Mouse (Mus musculus): ENCODE measurements at regions not wholly inside any gene's neighbourhood (a gene's known extent, or its start where the extent isn't known, plus 50 kb on each side); places are given as distances from the start of the nearest gene placed in this dataset.
A peak's percentile ranks its signal among the peaks of the same experiment; 100 is the strongest.

DNA sequence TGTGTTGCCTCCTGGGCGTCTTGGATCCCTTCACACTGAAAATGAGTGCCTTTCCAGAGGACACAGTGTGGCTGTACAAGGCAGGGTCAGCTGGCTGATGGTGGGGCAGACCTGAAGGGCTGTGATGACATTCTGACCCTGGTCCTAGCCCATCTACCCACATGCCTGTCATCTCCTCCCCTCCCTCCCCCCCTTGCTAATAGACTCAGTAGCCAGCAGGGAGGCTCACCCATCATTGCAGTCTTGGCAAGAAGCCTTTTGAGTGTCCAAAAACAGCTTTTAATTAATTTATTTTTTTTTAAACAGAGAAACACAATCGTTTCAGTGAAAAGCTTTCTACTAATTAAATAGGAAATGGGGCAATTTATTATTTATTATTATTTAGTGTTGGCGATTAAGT, 67.0 kb upstream of the Ssx2ip start:
- no peak for DNase-seq
- intact Hi-C loops (cut with DNase I; ENCODE audit: low total_unique reads), result no loop called here

DNA sequence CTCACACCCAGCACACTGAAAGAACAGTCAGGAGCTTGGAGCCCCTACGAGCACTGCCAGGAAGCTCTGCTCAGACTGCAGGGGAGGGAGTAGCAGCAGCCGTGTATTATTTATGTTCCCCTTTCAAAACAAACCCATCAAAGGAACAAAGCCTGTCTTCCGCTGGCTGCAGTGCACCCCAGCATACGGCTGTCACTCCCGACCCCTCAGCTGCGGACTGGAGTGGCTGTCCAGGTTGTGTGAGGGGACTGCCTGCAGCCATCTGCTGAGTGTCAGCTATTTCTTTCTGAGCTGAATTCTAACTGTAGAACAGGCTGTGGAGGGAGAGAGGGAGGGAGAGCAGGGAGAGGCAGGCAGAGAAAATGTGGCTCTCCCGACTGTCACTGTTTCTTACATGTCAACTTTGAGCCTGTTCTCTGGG, 66.6 kb upstream of the Ssx2ip start:
- intact Hi-C loops (cut with DNase I; ENCODE audit: low total_unique reads), result no loop called here
- DNase-seq, result no peak

DNA sequence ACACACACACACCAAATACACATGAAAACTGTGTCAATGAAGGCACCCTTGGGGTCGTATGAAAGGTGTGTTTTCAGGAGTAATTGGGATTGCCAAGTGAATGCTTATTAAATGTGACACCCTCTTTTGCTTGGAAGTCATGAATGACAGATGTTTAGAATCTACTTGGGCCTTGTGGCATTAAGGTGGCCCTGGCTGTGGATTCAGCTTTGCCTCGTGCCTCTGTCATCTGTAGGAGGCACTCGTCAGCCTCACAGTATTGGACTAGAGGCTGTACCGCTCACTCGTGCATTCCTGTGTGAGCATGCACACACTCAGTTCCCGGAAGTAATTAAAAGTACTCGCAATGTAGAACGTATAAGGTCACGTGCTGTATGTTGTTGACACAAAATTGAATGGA, 66.0 kb upstream of the Ssx2ip start:
- DNase-seq, result no peak
- intact Hi-C loops (cut with DNase I; ENCODE audit: low total_unique reads), result no loop called here

DNA sequence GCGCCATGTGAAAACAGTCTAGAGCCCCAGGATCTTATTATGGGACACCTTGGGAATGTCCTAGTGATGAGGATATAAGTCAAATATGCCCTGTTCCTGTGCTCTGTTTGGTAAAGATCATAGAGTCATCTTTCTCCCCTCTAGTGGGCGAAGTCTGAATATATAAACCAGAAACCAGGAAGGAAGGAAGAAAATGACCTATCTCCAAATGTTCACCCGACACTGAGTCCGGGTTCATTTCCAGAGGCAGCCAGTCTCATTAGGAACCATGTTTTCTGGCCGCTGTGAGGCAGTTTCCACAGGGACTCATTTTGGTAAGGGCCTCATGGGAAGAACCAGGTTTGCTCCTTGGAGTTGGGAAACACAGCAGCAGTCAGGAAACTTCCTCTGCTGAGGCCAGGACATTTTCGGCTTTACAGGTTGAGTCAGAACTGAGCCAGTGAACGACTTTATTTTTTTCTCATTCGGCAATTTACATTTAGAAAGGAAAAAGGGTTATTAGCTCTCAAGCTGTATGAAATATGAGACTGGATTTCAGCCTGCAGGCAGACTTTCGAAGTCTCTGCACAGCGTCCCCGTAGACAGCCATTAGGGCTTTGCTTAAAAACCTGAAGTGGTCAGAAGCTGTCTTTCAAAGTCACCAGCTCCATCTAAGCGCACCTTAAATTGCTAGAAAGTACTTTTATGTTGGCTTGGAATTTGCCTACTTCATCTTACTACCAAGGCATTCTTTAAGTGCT, 64.0 kb upstream of the Ssx2ip start:
- intact Hi-C loops (cut with DNase I; ENCODE audit: low total_unique reads), result loop anchor here (10.0 kb wide), 2 partner anchors 224 to 574 kb away; no protein-coding TSS in a partner anchor

DNA sequence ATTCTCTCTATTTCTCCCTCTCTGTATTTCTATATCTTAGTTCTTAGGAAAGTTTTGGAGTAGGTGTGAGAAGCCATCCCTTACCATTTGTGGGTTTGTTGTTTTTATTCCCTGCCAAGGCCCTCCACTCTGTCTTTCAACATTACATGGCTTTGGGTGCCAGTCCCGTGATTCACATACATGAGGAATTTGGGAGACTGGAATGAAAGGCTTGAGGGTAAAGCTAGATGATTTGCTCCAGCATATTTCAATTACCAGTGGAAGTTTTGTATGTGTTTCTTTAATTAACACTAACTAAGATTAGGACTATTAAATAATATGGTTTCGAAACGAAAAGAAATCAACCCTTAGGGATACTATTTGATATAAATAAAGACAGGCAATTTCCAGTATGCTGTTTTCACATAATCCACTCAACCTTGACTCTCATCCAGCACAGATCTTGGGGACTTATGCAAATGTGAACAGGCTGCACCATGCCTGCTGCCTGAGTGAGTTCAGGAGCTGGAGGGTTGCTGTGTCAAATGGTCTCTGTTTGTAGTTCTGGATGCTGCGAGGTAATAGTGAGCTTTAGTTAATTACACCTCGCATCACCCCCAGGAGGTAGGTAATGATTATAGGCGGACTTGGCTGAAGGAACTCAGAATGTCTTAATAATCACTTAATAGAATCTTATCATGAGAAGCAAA, 62.6 kb upstream of the Ssx2ip start:
- no peak for DNase-seq

More for the DNA sequence above, 64.0 kb upstream of the Ssx2ip start:
- DNase-seq, result no peak

DNA sequence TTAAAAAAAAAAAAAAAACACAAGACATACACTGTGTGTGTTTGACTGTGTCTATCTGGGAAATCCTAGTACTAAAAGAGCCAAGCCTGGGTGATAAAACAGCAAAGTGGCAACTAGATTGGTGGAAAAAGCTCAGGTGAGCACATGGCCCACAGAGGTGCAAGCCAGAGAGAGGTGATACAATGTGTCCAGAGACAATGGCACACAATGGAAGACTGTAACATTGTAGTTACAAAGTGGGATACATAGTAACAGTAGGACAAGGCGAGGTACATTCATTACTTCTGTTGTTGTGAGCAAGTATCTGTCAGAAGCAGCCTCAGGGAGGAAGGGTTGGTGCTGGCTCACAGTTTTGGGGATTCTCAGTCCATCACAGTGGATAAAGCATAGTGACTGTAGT, 61.7 kb upstream of the Ssx2ip start:
- DNase-seq, result no peak
- intact Hi-C loops (cut with DNase I; ENCODE audit: low total_unique reads), result loop anchor here (10.0 kb wide), 2 partner anchors 222 to 572 kb away; no protein-coding TSS in a partner anchor

More for the DNA sequence above, 62.6 kb upstream of the Ssx2ip start:
- intact Hi-C loops (cut with DNase I; ENCODE audit: low total_unique reads), result loop anchor here (10.0 kb wide), 2 partner anchors 223 to 573 kb away; no protein-coding TSS in a partner anchor

DNA sequence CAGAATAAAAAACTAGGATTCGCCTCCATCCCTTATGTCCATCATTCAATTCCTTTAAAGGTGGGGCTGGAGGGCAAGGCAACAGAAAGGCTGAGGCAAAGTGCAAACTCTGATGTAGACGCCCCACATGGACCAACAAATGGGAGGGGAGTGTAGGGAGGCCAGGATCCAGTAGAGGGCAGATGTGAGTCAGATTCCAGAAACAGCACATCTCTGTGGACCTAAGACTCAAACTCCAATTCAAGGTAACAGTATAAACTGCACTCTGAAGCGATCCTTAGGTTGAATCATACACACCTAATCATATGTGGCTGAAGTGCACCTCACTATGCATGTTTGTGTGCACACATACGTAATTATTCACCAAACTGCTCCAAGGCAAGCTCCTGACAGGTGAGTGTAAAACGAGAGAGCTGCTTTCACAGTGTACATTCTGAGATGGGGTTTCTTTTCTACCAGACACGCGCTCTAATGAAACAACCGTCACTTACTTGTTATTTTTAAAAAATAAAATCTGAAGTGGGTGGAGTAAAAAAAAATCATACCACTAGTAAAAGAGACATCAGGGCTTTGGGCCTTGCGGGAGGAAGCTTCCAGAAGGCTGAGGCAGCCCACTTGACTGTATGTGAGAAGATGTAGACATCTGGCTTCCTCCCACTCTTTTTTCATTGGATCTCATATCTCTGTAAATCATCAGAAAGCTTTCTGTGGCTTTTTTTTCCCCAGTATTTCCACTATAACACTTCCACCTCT, 60.6 kb upstream of the Ssx2ip start:
- intact Hi-C loops (cut with DNase I; ENCODE audit: low total_unique reads), result loop anchor here (10.0 kb wide), 2 partner anchors 221 to 571 kb away; no protein-coding TSS in a partner anchor
- peak; percentile 32 for DNase-seq

DNA sequence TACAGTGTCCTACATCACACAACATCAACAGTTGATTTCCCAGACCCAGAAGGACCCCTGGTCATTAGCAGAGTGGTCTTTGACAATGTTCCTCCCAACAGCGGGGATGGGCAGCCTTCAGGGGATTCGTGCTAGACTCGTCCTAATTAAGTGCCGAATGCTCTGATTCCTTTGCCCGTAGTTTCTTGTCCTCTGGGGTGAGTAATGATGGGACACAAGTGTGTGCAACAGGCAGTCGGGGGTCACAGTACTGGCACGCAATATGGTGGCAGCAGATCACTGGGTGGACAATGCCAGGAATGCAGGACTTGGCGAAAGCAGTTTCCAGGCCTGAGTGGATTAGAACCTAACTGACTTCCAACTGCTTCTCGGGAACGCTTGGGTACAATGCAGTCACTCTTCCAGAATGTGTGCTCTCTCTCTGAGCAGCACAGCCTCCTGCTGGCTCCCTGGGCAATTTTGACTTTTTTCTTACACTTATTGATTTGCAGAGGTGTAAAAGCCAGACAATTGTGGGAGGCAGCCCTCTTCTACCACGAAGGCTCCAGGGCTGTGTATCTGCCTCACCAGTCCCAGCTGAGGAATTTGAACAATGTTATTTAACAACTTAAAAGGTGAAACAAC, 59.9 kb upstream of the Ssx2ip start:
- intact Hi-C loops (cut with DNase I; ENCODE audit: low total_unique reads), result loop anchor here (10.0 kb wide), 2 partner anchors 220 to 570 kb away; no protein-coding TSS in a partner anchor
- no peak for DNase-seq

DNA sequence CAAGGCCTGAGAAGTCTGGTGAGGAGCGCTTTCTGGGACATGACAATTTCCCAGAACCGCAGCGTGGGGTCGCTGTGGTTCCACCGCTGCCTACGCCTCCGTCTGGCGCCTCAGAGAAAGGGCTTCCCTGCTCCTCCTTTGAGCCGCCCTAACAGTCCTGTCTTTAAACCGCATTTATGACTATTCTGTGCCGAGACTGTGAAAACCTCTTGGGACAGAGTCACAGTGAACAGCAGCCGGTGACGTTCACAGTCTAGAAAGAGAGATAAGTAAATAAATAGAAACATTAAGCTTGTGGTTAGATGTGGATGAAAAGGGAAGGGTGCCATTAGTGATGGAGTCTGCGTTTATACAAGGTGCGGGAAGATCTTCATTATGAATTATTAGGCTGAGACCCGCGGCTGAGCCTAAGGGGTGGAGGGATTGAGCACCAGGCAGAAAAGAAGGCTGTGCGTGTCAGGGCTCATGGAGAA, 59.1 kb upstream of the Ssx2ip start:
- DNase-seq, result peak; percentile 66
- intact Hi-C loops (cut with DNase I; ENCODE audit: low total_unique reads), result loop anchor here (10.0 kb wide), 2 partner anchors 219 to 569 kb away; no protein-coding TSS in a partner anchor

DNA sequence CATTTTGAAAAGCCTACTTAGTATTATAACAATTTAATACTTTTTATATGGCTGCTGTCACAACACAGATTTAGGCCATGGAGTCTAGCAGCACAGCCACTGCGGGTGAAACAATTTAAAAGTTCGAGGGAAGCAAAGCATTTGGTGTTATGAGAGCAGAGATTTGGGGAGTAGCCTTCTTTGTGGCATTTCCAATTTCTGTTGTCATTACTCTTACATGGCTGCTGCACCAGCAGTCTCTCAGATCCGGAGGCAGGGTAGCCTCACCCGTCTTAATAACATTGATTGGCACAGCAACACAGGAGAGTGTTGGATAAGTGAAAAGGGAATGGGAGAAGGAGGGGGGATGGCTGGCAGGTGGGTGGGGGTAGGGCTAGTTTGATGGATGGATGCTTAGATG, 58.5 kb upstream of the Ssx2ip start:
- DNase-seq, result no peak
- intact Hi-C loops (cut with DNase I; ENCODE audit: low total_unique reads), result loop anchor here (10.0 kb wide), 2 partner anchors 219 to 569 kb away; no protein-coding TSS in a partner anchor

DNA sequence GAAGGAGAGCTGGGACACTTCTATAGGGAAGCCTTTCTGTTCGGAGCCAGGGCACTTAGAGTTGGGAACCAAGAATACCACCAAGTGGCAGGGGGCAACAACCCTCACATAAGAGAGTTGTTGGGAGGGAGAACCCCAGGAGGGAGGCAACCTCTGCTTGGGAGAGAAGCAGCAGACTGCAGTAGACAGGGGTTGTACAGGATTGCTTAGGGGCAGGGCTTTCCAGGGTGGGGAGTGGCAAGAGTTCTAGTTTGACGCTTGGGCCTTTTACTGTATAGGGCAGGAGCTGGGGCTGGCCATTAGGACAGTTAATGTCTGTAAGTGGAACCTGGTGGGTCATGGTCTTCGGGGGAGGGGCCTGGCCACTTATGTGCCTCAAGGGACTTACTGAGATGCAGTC, 57.1 kb upstream of the Ssx2ip start:
- DNase-seq, result no peak
- intact Hi-C loops (cut with DNase I; ENCODE audit: low total_unique reads), result loop anchor here (10.0 kb wide), 2 partner anchors 217 to 567 kb away; no protein-coding TSS in a partner anchor

DNA sequence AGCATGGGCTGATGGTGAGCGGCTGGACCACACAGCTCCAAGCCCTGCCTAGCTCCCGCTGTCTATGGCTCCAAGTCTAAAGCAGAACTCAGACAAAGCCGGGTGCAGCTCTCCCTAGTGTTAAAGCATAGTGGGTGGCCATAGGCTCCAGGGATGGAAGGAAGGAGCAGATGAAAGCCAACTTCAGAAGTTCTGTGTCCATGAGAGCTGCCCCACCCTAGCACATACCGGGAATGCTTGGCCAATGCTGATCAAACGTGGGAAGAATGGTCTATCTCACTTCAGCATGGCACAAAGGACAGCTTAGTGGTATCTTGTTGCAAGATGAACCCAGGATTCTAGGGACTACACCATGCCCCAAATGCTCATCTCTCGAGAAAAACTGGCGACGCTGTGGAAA, 55.5 kb upstream of the Ssx2ip start:
- intact Hi-C loops (cut with DNase I; ENCODE audit: low total_unique reads), result loop anchor here (10.0 kb wide), 2 partner anchors 216 to 566 kb away; no protein-coding TSS in a partner anchor
- DNase-seq, result no peak

DNA sequence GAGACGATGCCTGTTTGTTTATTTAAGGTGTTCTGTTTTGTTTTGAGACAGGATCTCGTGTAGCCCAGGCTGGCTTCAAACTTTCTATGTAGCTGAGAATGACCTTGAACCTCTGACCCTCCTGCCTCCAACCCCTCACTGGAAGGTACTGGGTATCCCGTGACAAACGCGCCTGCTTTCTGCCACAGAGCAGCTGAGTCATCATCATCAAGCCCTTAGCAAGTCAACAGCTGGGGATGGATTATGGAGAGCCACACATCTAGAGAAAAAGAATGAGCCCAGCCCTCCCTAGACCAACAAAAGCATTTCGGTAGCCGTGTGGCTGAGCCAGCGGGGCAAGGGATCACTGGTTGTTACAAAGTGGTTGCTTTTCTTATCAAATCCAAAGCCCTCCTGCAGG, 55.0 kb upstream of the Ssx2ip start:
- intact Hi-C loops (cut with DNase I; ENCODE audit: low total_unique reads), result loop anchor here (10.0 kb wide), 2 partner anchors 215 to 565 kb away; no protein-coding TSS in a partner anchor
- DNase-seq, result no peak

DNA sequence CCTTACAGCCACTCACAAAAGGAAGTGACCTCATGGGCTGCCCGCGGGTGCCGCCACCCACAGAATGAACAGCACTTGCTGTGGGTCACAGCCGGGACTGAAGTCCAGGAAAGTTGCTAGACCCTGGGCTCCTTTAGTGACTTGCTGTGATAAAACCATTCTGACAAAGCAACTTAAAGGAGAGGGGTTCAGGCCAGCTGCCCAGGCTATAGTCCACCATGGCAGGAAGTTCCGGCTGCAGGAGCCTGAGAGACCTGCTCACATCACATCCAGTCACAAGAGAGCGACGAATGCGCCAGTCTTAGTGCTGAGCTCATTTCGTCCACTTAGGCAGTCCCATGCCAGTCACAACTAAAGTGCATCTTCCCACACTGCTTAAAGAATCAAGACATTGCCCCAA, 54.3 kb upstream of the Ssx2ip start:
- intact Hi-C loops (cut with DNase I; ENCODE audit: low total_unique reads), result no loop called here
- DNase-seq, result no peak

DNA sequence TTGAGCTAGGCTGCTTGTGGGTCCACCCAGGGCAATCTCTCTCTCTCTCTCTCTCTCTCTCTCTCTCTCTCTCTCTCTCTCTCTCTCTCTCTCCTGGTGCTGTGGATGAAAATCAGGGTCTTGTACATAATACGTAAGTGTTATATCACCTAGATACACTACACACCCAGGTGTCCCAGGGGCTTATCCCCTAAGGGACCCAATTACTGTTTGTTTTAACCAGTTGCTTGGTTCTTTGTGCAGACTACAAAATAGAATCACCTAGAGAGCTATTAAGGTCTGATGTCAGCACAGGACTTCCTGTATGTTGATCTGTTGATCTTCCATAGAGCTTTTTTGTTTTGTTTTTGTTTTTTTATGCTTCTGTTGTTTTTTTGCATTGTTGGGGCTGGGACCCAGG, 53.0 kb upstream of the Ssx2ip start:
- DNase-seq, result no peak
- intact Hi-C loops (cut with DNase I; ENCODE audit: low total_unique reads), result no loop called here

DNA sequence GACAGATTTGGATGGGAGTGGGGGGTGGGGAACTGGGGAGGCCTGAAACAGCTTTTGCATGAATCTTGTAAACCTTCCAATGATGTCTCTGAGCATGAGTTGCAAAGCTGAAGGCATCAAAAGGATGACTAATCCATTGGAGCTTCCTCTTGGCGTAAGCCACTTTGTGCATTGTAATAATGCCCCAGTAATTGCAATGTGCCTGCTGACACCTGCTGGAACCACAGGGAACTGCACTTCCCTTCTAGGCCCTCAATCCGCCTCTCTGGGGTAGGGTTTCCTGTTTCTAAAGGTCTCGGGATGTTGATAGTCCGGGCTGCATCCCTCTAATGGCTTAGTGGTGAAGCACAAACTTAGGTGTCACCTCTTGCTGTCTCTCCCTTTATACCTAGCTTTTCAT, 52.3 kb upstream of the Ssx2ip start:
- intact Hi-C loops (cut with DNase I; ENCODE audit: low total_unique reads), result no loop called here
- no peak for DNase-seq

DNA sequence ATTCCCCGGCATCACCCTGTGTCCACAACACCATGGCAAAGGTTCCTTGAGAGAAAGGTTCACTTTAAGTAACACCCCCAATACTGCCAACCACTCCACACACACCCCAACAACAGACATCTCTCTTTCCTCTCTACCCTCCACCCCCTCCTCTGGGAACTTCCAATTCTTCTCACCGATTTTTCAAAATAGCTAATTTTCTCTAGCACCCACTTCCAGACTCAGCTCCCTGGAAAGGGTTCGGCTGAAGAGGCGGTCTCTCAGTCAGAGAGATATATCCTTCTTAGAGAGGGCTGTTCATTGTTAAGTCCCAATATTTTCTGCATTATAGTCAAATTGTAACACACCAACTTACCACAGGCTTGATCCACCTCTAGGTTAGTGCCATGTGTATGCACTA, 50.5 kb upstream of the Ssx2ip start:
- intact Hi-C loops (cut with DNase I; ENCODE audit: low total_unique reads), result no loop called here

More for the DNA sequence above, 50.5 kb upstream of the Ssx2ip start:
- no peak for DNase-seq

All from gastrocnemius, postnatal 14 days (tissue).